Comparison of ENCODE assay signal across 15 mouse cellular contexts in the genomic region with DNA sequence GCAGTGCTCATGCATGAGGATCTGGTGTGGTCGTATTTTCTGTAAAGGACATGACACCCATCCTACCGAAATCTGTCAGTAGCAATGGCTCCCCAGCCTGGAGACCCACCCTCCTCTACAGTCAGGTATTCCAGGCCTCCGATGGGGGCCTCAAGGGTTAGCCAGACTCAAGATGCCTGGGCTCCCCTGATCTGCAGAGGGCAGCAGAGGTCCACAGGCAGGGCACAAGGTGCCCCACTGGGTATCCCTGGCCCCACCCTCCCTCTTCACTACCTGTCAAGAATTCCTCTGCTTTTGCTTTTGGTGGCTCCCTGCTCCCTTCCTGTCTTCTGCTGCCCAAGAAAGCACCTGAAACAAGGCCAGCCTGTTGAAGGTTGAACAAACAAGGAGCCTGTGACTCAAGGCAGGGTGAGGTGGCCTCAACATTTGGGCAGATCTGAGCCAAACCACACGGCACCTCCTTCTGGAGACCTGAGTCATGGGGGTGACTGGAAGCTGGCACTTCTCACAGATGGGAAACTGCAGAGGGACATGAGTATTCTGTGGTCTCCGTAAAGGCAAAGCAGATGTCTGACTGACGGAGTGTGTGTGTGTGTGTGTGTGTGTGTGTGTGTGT. TPM values are rescaled to one million over a fixed set of nuclear protein-coding genes. Genes with fewer than 3 reads are reported as not detected.
DNase-seq lines count a peak whose midpoint lies in the region; ATAC-seq and TF ChIP-seq lines count a peak whose summit lies in the region.
"Had no signal": no experiment of that assay in that cellular context is flagged by ENCODE, and none has a peak within 500 bp of the region (broad histone marks: within the 10 kb centered on the region; RNA-seq: fewer than 3 reads in every experiment).

No protein-coding gene starts in this region.

- no peak overlapping the region for H3K4me2 ChIP-seq in heart, postnatal 0 days (ENCODE audit: low read depth, low read length)
- no peak overlapping the region for H3K4me2 ChIP-seq in forebrain, embryonic 15.5 days (replicated peaks)
- H3K4me2 ChIP-seq: embryonic facial prominence, embryonic 12.5 days; limb, embryonic 12.5 days; midbrain, embryonic 15.5 days; neural tube, embryonic 15.5 days had no signal

- no peak overlapping the region for H3K27ac ChIP-seq in heart, postnatal 0 days (ENCODE audit: low read depth)
- H3K27ac ChIP-seq in limb, embryonic 10.5 days = peak overlapping the region; percentile 19; the same call in 1 of the 2 replicates
- no peak overlapping the region for H3K27ac ChIP-seq in forebrain, embryonic 15.5 days (replicated peaks)
- H3K27ac ChIP-seq: embryonic facial prominence, embryonic 12.5 days; limb, embryonic 12.5 days; midbrain, embryonic 15.5 days; neural tube, embryonic 15.5 days had no signal

- WGBS in heart, postnatal 0 days = 65% methylated on average over 6 of the region's 6 CpGs
- WGBS in limb, embryonic 10.5 days = 79% methylated on average over 6 of the region's 6 CpGs
- 82% methylated on average over 6 of the region's 6 CpGs for WGBS in forebrain, embryonic 15.5 days

- no peak overlapping the region for H3K9ac ChIP-seq in heart, postnatal 0 days (replicated peaks; ENCODE audit: low read depth, low read length)
- H3K9ac ChIP-seq in forebrain, embryonic 15.5 days (replicated peaks) = no peak overlapping the region
- H3K9ac ChIP-seq: embryonic facial prominence, embryonic 12.5 days; limb, embryonic 12.5 days; midbrain, embryonic 15.5 days; neural tube, embryonic 15.5 days had no signal

- H3K27me3 ChIP-seq in heart, postnatal 0 days (ENCODE audit: control insufficient read depth, insufficient read depth, low read length) = no peaks in the 10 kb centered on the region
- no peaks in the 10 kb centered on the region for H3K27me3 ChIP-seq in limb, embryonic 10.5 days (ENCODE audit: low read depth, poor library complexity, severe bottlenecking)
- H3K27me3 ChIP-seq in forebrain, embryonic 15.5 days = no peaks in the 10 kb centered on the region
- H3K27me3 ChIP-seq: embryonic facial prominence, embryonic 12.5 days; midbrain, embryonic 15.5 days; neural tube, embryonic 15.5 days had no signal

- TF ChIP-seq CTCF in heart, postnatal 0 days (IDR thresholded peaks at IDR 0.05; ENCODE audit: low read depth) = peak; percentile 15

- DNase-seq in heart, postnatal 0 days (ENCODE audit: low spot score) = no peak
- DNase-seq in heart, adult 8-10 months (ENCODE audit: low spot score) = no peak
- DNase-seq in urinary bladder, postnatal 36 days (ENCODE audit: low spot score in 2 of 2) = peak; percentile 28 to 29
- DNase-seq in urinary bladder, adult 2 months (ENCODE audit: low spot score) = no peak
- no peak for DNase-seq in limb, embryonic 10.5 days (ENCODE audit: low spot score)
- DNase-seq in right cerebral cortex, postnatal 14 days = no peak
- no peak for DNase-seq in cerebellum, adult 11 months
- DNase-seq: cerebellum, postnatal 14 days; kidney, adult 2 months had no signal

- no peaks in the 10 kb centered on the region for H3K36me3 ChIP-seq in heart, postnatal 0 days (replicated peaks; ENCODE audit: control insufficient read depth, insufficient read depth, low read length)
- no peaks in the 10 kb centered on the region for H3K36me3 ChIP-seq in limb, embryonic 10.5 days
- H3K36me3 ChIP-seq in forebrain, embryonic 15.5 days = no peaks in the 10 kb centered on the region
- H3K36me3 ChIP-seq: embryonic facial prominence, embryonic 12.5 days; limb, embryonic 12.5 days; midbrain, embryonic 15.5 days; neural tube, embryonic 15.5 days had no signal

- no peak for TF ChIP-seq EP300 in heart, postnatal 0 days (IDR thresholded peaks at IDR 0.05; ENCODE audit: low read depth)

- no peaks in the 10 kb centered on the region for H3K4me1 ChIP-seq in heart, postnatal 0 days (ENCODE audit: control insufficient read depth, insufficient read depth)
- peaks cover 5% of the 10 kb centered on the region; the same call in 1 of the 2 replicates for H3K4me1 ChIP-seq in limb, embryonic 10.5 days
- H3K4me1 ChIP-seq in forebrain, embryonic 15.5 days = no peaks in the 10 kb centered on the region
- H3K4me1 ChIP-seq: midbrain, embryonic 15.5 days; neural tube, embryonic 15.5 days had no signal

- H3K9me3 ChIP-seq in heart, postnatal 0 days (replicated peaks; ENCODE audit: control insufficient read depth, low read length) = no peaks in the 10 kb centered on the region
- no peaks in the 10 kb centered on the region for H3K9me3 ChIP-seq in limb, embryonic 10.5 days (replicated peaks)
- no peaks in the 10 kb centered on the region for H3K9me3 ChIP-seq in forebrain, embryonic 15.5 days
- H3K9me3 ChIP-seq: embryonic facial prominence, embryonic 12.5 days; limb, embryonic 12.5 days; midbrain, embryonic 15.5 days; neural tube, embryonic 15.5 days had no signal

- no peak for ATAC-seq in heart, postnatal 0 days (ENCODE audit: insufficient read depth, low read depth)
- ATAC-seq in forebrain, embryonic 15.5 days (replicated peaks) = no peak
- ATAC-seq: CD4-positive, CD25-positive, alpha-beta regulatory T cell, adult 4 months; midbrain, embryonic 15.5 days had no signal

- H3K4me3 ChIP-seq in heart, postnatal 0 days (ENCODE audit: low read depth, low read length) = no peak overlapping the region
- H3K4me3 ChIP-seq in limb, embryonic 10.5 days = no peak overlapping the region
- no peak overlapping the region for H3K4me3 ChIP-seq in forebrain, embryonic 15.5 days
- H3K4me3 ChIP-seq: embryonic facial prominence, embryonic 12.5 days; limb, embryonic 12.5 days; midbrain, embryonic 15.5 days; neural tube, embryonic 15.5 days had no signal

RNA-seq across cellular contexts. Expression of a gene that starts 30.7 kb away (rescaled TPM):
- total RNA-seq in heart, postnatal 0 days (2014; rRNA removed; ENCODE audit: low replicate concordance) = 63.7 and 140 TPM in 2 replicates
- polyA plus RNA-seq in heart, postnatal 0 days (2015; fragmentation: Nextera tagmentation; extraction: Ambion mirVana) = 91.4 and 99.8 TPM in 2 replicates
- total RNA-seq in heart, adult 8-10 months (2022) = 100 to 1,000 TPM in 3 of 4 experiments, 10 to 100 TPM in 1; 94.8 to 119 (median 109) TPM
- 86.3 and 88.6 TPM in 2 replicates for polyA plus RNA-seq in urinary bladder, adult 2 months (2012; rRNA removed)
- polyA plus RNA-seq in limb, embryonic 10.5 days (2016; fragmentation: Nextera tagmentation; extraction: Ambion mirVana) = 206 and 213 TPM in 2 replicates
- 180 and 195 TPM in 2 replicates for polyA plus RNA-seq in forebrain, embryonic 15.5 days (2015; fragmentation: Nextera tagmentation; extraction: Ambion mirVana)

Comparison
In these comparisons a context has a peak if more than half of its experiments do, and no peak if none do; other contexts are left out.
1. DNase-seq: peak in urinary bladder, postnatal 36 days (2 of 2); none in heart, postnatal 0 days (single experiment), heart, adult 8-10 months (single experiment), urinary bladder, adult 2 months (single experiment), limb, embryonic 10.5 days (single experiment), right cerebral cortex, postnatal 14 days (single experiment) and cerebellum, adult 11 months (single experiment).